Mouse (Mus musculus) spleen, postnatal 4 days (tissue): ENCODE measurements around the gene Scamp3.
"Not testable (repeated sequence)": the region's sequence is repeated elsewhere in the genome, so short reads cannot be mapped to it uniquely, and the experiment has no call there.

ENCODE experiments used
- DNase-seq, 2 experiments: peaks; one replicate each; pipeline ENCODE4 v3.0.0; 2022; ENCODE audit warnings: low spot score in 2 of 2

The Scamp3 gene

GRCm38 (mm10) chr3:89195979-89196877 lies 19.0 kb downstream of the Scamp3 start:
- DNase-seq: peak; percentile 85 to 92

- DNase-seq: no peak
These were observed 22.6 kb downstream of the Scamp3 start for GRCm38 (mm10) chr3:89199839-89200238.

DNA sequence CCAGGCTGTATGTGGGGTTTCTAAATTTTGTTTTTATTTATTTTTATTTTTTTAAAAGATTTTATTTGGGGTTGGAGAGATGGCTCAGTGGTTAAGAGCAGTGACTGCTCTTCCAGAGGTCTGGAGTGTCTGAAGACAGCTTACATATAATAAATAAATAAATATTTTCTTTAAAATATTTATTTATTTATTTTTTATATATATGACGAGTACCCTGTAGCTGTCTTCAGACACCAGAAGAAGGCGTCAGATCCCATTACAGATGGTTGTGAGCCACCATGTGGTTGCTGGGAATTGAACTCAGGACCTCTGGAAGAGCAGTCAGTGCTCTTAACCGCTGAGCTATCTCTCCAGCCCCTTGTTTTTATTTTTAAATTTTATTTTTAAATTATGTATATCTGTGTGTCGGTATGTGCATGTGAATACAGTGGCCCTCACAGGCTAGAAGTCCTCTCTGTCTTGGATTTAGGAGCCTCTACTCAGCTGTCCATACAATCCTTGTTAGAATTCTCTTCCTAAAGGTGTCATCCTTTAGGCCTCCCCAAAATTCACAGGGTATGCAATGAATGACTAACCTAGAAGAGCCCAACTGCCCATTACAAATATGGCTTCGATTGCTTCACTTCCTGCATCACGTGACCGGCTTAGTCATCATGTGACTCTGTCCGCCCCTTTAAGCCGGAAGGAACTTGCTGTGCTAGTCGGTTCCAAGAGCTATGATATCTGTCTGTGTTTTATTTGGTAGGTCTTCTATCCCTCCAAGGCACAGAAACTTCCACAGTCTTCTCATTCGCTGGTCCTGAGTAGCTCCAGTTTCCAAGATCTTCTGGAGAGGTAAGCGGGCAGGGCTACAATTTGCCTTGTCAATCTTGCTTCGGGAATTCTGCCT lies 25.2 kb downstream of the Scamp3 start, which contains the start of gene Gba:
TSS of gene Gba (plus strand) at position 676 of the 889 bp plus-strand sequence.
- DNase-seq: peak; percentile 81 to 91

GRCm38 (mm10) chr3:89203142-89203514 lies 25.9 kb downstream of the Scamp3 start:
- DNase-seq: no peak

DNA sequence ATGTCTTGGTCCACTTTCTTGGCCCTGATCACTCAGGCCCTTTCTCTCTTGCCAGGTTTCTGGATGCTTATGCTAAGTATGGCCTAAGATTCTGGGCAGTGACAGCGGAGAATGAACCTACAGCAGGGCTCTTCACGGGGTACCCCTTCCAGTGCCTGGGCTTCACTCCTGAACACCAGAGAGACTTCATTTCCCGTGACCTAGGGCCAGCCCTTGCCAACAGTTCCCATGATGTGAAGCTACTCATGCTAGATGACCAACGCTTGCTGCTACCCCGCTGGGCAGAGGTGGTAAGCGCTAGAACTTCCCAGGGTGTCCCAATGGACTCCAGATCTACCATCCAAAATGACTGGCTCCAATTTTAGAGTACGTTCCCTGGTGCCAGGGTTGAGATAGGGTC lies 28.8 kb downstream of the Scamp3 start:
- no peak for DNase-seq

DNA sequence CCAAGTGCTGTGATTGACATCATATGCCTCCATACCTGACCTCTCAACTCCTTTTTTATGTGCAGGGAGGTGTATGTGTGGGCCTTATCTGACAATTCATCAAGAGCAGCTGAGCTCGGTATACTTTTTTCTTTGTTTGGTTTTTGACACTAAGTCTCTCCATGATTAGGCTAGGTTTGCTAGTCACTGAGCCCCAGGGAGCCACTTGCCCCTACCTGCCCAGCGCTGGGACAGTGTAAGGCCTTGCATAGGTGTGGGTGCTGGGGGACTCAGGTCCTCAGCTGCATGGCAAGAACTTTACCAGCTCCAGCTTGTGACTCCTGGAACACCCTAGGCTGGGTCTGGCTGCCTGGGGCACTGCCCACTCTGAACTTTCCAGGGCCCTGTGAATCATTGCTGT lies 29.4 kb downstream of the Scamp3 start:
- DNase-seq: no peak

DNA sequence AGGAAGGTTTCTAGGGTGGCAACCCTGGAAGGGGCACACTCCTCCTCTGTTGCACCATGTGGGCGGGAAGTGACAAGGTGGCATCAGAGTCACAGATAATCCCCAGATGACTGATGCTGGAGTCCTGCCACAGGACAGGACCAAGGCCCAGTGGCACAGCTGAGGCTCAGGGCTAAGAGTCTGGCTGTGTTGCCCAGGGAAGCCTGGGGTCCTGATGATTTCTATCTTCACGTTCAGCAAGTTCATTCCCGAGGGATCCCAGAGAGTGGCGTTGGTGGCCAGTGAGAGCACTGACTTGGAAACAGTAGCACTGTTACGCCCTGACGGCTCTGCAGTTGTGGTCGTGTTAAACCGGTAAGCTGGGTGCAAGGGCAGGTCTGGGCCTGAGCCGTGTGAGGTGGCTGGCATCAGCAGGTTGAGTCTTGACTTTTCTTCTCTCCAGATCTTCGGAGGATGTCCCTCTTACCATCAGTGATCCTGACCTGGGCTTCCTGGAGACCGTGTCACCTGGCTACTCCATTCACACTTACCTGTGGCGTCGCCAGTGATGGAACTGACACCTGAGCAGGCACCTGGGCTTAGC lies 30.9 kb downstream of the Scamp3 start:
- no peak for DNase-seq

- DNase-seq: no peak
These were observed 31.5 kb downstream of the Scamp3 start for GRCm38 (mm10) chr3:89208736-89209135.

GRCm38 (mm10) chr3:89209731-89210130 lies 32.5 kb downstream of the Scamp3 start:
- DNase-seq: no peak

GRCm38 (mm10) chr3:89210162-89210561 lies 32.9 kb downstream of the Scamp3 start:
- no peak for DNase-seq

- no peak for DNase-seq
These were observed 33.5 kb downstream of the Scamp3 start for GRCm38 (mm10) chr3:89210731-89211130.

DNA sequence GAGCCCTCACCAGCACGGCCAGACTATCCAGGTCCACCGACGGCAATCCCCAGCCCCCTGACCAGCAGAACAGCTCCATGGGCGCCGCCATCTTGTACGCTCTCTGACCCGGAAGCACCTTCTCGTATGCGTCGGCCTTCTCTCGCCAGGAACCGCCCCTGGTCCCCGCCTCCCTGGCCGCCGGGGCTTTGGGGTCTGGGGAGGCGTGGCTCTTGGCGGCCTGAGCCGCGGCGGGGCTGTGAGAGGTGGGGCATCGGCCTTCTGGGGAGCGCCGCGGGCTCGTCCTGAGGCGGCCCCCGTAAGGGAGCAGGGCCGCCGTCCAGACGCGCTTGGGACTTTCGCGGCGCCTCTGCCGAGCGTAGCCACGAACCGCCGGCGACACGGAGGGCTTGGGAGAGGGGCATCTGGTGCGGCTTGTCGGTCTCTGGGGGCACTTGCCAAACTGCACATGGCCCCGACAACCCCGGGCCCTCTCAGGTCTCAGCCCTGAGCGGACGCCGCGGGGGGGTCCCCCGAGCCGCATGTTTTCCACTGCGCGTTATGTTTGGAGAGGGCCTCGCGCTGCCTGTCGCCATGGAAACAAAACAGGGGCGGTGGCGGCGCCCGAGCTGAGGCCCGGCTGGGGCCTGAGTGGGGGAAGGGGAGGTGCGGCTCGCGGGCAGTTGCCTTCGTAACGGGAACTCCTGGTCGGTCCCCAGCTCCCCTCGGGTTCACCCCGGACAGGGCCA lies 36.7 kb downstream of the Scamp3 start:
- DNase-seq: peak; percentile 84 to 91

GRCm38 (mm10) chr3:89214681-89215411 lies 37.6 kb downstream of the Scamp3 start, which contains the start of gene Thbs3:
Gene Thbs3, plus strand, starts transcription at chr3:89215180.
- DNase-seq: no peak

DNA sequence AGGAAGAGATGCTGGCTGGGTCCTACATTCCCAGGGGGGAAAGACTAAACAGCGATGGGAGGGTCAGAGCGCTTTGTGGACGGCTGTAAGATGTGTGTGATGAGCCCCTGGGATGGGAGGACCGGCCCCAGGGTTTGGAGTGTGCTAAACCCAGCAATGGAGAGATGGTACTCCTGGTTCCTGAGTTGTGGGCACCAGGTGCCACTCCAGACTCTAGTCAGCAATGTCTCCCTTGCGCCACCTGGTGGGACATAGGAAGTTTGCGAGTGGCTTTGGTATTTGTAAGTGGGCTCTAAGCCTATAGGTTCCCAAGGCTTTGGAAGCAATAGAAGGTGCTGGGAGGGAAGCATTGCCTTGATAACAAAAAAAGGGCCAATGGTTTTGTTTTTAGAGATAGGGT lies 38.6 kb downstream of the Scamp3 start:
- peak; percentile 79 to 91 for DNase-seq

DNA sequence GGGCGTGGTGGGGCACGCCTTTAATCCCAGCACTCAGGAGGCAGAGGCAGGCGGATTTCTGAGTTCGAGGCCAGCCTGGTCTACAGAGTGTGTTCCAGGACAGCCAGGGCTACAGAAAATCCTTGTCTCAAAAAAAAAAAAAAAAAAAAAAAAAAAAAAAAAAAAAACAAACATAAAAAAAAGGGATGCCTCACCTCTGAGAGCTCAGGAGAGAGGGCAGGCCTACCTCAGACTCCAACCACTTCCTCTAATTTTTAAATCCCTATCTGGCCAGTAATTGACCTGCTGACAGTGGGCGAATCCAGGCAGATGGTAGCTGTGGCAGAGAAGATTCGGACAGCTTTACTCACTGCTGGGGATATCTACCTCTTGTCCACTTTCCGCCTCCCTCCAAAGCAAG lies 39.1 kb downstream of the Scamp3 start:
- not testable (repeated sequence) for DNase-seq

GRCm38 (mm10) chr3:89218271-89218670 lies 41.0 kb downstream of the Scamp3 start:
- no peak for DNase-seq

- no peak for DNase-seq
These were observed 42.3 kb downstream of the Scamp3 start for GRCm38 (mm10) chr3:89219546-89219945.

DNA sequence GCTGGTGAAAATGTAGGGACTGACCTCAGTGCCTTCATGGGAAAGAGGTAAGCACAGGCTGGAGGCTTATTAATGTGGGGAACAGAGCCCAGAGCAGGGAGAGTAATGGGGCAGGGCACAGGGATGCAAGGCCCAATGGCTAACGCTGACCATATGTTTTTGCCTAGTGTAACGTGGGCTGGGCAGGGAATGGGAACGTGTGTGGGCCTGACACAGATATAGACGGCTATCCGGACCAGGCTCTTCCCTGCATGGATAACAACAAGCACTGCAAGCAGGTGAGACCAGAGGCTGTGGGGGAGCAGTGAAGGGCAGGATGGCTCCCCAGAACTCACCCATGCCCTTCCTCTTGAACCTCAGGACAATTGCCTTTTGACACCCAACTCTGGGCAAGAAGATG lies 43.9 kb downstream of the Scamp3 start:
- DNase-seq: no peak

DNA sequence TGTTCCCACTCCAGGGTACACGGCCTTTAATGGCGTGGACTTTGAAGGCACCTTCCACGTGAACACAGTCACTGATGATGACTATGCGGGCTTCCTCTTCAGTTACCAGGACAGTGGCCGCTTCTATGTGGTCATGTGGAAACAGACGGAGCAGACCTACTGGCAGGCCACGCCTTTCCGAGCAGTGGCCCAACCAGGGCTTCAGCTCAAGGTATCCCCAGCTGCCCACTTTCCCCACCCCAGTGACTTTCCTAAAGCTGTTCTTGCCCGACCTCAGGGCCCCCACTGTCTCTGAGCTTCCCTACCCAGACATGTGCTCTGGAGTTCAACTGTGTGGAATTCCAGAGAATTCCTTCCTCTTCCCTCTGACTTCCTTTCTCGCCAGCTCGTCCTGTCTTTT lies 47.5 kb downstream of the Scamp3 start:
- DNase-seq: no peak

GRCm38 (mm10) chr3:89225321-89225815 lies 48.1 kb downstream of the Scamp3 start:
- DNase-seq: no peak

DNA sequence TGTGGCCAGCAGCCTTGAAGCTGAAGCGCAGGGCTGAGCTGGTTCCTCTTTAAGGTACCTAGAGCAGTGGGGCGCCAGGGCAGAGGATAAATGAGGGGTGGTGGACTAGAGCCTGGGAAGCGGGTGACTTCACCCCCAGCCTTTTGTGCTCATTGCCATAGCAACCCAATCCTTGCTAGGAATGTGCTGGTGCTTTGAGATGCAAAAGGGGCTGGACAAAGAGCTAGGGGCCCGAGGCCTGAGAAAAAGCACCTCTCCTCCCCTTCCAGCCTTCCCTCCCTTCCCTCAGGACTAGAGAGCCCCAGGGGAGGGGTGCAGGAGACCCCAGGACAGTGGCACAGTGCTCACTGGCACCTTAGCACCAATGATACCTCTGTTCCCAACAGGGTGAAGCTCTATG lies 48.6 kb downstream of the Scamp3 start:
- no peak for DNase-seq
